Mouse (Mus musculus) adrenal gland, adult 8-10 months (tissue): ENCODE results near the gene Hoxa7. TPM values are rescaled to one million over a fixed set of nuclear protein-coding genes. Genes with fewer than 3 reads are reported as not detected.

ENCODE experiments used
- DNase-seq: peaks from one replicate; pipeline ENCODE4 v3.0.0; 2022
- total RNA-seq, 4 experiments: library from RNA; stranded (reverse); gene quantifications; 2 replicates each; pipeline ENCODE4 v1.2.4; 2022

The Hoxa7 gene
- total RNA-seq, 4 experiments from 2014 or later: 12.9 to 27.9 (median 19.1) TPM

DNA sequence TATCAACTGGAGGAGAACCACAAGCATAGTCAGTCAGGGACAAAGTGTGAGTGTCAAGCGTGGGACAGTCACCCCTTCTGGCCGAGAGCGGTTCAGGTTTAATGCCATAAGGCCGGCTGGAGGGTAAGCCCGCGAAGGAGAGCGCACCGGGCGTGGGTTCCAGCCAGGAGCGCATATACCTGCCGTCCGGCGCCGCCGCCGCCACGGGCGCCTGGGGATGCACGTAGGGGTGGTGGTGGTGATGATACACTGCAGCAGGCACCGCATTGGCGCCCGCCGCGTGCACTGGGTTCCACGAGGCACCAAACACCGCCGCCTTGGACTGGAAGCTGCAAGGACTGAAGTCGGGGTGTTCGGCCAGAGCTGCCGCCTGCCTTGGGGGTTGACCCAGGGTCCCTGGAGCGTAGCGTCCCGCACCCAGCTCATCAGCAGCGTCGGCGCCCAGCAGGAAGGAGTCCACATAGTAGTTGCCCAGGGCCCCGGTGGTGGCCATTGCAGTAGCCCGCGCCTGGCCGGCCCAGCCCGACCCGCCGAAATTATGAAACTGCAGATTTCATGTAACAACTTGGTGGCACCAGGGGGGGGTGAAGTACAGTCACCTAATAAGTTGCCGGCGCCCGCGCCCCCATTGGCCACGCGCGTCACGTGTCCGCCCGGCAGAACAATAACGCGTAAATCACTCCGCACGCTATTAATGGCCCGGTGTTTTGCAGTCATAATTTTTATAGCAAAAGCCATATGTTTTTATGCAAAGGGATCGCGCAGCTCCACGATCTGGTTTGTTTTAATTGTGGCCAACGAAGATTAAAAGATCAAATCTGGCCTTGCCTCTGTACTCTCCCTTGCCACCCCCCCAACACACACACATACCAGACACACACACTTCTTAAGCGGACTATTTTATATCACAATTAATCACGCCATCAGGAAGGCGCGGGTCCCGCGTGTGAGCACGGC is 4.2 kb upstream of the Hoxa7 start:
- no peak for DNase-seq

GRCm38 (mm10) chr6:52224895-52225611 is 3.4 kb upstream of the Hoxa7 start:
- DNase-seq: no peak

GRCm38 (mm10) chr6:52223939-52224760 is 2.5 kb upstream of the Hoxa7 start:
- DNase-seq: no peak

DNA sequence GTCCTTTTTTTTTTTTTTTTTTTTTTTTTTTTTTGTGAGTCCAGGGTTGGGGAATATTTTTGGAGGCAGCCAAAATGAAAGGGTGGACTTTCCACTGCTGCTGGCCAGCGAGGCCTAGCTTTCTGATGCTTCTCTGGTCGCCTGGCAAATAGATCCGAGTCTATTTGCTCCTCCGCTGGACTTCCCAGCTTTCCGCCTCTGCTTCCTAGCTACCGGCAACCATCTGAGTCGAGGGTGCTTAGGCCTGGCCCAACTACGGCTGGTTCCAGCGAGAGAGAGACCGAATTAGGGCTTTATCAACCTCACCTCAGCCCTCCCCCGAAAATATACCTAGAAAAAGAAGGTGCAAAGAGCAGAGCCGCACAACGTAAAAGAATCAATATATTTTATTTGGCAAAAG is 1.1 kb upstream of the Hoxa7 start:
- no peak for DNase-seq

DNA sequence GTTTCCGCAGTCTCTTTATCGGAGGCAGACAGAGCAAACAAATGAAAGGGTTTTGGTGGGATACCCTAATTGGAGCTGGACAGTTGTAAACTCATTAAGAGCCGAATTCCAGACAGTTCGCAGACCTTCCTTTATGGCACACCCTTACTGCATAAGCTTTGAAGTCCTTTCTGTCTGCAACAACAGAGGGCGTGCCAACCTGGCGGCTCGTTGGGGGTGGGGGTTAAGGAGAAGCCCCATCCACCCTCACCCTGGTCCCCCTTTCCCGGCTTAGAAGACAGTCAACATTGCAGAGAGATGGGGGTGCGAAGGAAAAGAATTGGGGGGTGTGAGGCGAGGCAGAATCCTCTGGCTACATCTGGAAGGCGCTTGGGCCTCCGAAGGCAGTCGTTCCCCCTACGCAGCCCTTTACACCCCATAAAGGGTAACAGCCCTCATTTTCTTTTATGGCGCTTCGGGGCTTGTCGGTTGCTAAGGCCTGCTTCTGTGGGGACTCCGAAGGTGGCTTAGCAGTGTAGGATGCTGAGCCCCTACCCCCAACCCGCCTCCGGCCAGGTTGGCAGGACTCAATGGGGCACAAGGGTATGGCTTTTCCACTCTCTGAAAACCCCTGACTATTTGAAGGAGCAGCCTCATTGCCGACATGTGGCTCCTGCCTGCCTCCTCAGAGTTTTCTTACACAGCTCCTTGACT is 485 bp upstream of the Hoxa7 start:
- DNase-seq: no peak

DNA sequence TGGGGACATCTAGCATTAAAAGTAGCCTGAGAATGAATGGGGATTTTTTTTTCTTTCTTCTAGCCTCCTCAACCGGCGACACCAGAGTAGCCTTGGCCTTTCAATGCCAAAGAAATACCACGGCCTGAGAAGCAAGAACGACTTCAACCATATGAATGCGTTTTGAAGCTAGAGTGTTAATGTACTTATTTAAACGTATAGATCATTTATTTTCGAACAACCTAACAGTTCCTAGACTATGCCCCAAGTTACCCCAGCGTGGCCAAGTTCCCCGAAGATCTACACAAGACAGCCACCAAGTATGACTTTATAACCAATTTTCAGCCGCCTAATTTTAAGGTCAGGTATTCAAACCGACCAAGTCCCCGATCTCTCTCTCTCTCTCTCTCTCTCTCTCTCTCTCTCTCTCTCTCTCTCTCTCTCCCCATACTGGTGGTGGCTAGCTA is 766 bp downstream of the Hoxa7 start:
- no peak for DNase-seq

DNA sequence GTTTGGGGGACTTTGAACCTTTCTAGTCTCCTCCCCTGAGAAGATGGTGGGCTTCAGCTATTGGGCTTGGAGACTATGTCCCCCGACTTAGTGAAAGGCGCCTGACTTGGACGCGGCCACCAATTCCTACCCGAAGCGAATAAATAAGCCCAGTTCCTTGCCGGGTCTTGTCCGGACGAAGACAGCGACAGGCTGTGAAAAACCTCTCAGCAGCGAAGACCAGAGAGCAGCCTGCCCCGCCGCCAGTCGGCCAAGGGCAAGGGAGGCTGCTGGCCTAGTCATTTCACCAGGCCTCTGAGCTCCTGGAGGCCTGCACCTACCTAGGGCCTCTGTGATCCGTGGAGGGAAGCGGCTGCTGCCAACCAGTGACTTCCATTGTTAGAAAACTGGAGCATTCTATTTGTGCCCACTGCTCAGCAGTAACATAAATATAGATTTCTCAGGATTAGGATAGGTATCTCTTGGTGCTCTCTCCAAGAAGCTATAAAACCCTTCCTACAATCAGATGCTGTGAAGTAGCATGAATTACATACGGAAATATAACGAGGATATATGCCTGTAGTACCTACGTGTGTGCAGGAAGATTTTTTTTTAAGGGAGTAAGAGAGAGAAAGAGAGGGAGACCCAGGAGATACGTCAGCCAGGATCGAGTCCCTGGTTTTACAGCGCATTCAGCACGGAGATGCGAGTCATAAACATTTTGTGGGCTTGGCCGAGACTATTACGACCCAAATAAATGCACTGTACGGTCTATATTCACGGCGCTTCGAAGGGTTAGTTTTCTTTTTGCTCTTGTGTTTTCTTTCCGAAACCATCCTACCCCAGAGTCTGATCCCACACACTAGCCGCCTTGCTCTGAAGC is 1.4 kb downstream of the Hoxa7 start:
- DNase-seq: no peak

- DNase-seq: no peak
Measured at GRCm38 (mm10) chr6:52219234-52219942, 2.3 kb downstream of the Hoxa7 start.

GRCm38 (mm10) chr6:52218643-52219215 is 2.9 kb downstream of the Hoxa7 start:
- DNase-seq: no peak

DNA sequence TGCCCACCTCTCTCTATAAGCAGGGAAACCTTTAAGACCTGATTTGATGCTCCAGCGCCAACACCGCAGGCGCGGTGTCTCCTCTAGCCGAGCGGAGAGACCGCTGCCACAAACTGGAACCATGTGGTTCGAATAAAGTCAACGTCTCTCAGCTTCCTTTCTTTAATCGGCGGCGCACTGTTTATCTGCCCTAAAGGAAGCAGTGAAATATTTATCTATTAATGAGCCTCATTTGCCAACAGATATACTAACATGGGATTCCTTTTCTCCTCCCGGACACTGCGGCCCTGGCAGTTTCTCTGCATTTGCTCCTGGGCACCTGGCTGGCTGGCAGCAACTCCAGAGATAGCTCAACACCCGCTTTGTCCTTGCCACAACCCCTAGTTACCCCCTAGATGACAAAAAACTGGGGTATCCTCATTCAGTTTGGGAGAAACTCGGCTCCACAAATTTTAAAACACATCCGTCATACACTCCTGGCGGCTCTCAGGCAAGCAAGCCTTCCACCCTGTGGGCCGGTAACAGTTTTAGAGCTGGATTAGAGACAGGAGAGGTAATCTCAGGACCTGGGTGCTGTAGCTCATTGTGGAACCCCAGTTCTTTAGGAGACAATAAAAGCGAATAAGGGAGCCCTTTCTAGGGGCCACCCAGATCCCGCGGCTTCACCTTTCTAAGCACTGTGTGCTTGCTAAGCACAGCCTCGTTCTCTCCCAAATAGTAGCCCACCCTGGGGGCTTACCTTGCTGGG is 3.6 kb downstream of the Hoxa7 start:
- DNase-seq: no peak

DNA sequence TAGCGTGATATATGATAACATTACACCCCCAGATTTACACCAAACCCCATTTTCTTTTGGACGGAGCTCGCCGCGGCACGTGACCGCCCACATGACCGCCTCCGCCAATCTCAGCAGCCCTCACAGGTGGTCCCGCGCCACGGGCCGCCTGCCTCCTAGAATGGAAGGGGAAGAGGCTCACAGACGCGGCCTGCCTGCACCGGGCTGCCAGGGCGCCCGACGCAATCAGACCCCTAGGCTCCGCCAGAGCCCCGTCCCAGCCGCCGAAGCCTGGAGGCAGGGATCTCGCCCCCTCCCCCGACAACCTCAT is 4.2 kb downstream of the Hoxa7 start:
- DNase-seq: peak; percentile 79

DNA sequence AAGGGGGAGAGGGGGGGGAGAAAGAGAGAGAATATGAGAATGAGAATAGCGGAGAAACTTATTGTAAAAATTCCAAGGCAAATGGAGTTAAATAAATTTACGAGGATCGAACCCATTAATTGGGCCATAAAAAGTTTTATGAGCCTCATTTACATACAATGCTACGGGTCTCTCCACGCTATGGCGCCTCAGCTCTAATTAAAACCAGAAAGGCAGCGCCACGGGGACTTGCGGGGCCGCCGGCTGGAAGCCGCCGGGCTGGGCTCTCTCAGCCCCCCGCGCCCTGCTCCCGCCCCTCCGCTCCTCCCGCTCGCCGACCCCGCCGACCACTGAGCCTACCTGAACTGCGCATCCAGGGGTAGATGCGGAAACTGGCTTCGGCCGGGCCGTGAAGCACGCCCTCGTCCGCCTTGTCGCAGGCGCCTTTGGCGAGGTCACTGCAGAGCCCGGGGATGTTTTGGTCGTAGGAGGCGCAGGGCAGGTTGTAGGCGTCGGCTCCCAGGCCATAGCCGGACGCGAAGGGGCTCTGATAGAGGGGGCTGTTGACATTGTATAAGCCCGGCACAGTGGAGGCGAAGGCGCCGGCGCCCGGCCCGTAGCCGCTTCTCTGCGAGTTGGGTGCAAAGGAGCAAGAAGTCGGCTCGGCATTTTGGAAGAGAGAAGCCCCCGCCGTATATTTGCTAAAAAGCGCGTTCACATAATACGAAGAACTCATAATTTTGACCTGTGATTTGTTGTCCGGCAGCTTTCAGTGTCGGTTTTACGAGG is 4.8 kb downstream of the Hoxa7 start:
- DNase-seq: no peak

DNA sequence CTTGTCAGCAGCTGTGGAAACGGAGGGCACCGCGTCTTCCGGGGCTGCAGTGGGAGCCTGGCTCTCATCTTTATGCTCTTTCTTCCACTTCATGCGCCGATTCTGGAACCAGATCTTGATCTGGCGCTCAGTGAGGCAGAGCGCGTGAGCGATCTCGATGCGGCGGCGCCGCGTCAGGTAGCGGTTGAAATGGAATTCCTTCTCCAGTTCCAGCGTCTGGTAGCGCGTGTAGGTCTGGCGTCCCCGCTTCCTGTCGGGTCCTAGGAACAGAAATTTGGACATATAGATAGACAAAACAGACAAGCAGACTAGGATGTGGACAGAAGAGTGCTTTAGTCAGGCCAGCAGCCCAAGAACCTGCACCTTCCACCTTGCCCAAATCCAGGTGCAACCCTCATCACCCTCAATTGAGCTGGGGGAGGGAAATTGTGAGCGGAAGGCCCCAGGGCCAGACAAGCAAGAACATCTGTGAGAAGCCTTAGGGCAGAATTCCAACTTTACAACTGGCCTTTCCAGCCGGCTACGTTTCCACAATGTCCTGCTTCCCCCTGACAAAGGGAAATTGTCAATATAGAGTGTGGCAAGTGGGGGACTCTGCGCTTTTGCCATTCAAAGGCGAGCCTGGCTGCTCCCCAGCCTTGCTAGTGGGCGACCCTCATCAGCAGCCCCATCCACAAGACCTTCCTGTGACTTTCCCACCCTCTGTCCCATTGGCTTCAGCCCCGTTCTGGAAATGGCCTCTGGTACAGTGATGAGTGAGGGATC is 5.7 kb downstream of the Hoxa7 start:
- no peak for DNase-seq

DNA sequence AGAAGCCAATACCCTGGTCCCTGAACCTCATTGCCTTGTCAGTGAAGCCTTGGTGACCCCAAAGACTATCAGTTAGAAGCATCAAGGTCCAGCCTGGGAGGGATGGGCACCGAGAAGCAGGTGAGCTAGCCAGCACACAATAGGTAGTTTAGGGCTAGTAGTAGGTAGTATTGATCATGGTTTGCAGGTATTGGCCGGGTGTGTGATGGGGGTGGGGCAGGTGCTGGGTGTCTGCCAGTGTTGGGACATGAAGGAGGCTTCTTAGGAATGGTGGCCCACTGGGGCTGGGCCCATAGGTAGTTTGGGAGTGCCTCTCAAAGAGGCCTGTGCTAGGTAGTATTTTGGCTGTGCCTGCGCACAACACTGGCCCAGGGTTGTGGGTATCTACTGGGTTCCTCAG is 6.6 kb downstream of the Hoxa7 start:
- DNase-seq: no peak

DNA sequence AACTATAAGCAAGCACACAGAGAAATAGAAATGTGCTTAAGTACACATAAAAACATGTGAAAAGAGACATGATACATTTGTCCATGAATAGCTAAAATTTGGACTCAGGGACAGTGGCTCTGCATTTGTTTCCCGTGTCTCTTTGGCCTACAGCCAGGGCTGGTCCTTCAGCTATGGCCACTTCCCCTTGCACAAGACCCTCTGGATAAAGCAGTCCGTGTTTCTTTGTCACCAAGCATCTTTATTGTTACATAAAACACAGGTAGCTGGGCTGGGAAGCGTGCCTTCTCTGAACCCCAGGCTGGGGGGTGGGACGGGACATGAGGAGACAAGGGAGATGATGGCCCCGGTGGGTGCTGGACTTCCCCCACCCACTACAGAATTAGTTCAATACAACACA is 7.4 kb downstream of the Hoxa7 start:
- DNase-seq: no peak

DNA sequence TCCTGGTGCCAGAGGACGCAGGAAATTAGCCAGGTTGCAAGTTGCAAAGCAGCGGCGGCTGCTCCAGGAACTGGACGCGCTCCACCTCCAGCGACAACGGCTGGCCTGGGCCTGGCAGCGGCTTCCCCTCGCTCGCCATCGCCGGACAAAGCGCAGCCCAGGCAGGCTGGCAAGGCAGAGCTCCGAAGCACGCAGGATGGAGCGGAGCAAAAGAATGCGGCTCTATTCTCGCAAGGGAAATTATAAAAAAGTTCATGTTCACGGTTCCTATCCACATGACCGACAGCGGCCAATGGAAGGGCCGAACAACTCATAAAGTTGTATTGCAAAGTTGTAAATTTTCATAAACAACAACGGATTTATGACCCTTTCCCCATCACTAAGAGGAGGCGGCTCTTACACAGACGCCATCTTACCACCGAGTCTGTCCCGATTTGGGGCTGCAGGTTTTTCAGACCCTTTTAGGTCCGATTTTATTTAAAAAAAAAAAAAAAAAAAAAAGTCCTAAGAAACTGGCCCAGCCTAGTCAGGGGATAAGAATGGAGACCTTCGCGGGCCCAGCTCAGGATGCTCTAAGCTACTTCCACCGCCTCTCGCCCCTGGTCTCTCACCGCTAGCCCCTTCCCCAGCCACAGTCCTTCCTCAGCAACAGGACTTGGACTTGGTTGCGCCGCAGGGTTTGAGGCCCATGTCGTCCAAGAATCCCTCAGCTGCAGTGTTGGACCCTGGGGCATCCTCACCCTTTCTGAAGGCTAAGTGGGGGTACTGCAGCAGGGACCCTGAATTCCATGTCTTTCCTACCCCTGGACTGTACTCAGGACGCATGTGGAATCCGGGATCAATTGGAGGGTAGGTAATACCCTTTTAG is 8.3 kb downstream of the Hoxa7 start, which contains the start of the genes Hoxa3 and Gm28308:
Gene Hoxa3, minus strand, starts transcription at position 218 of the 868 bp plus-strand sequence.
Gene Gm28308, minus strand, starts transcription at position 221 of the 868 bp plus-strand sequence.
- DNase-seq: no peak
